Comparison of ENCODE assay signal across 8 mouse cellular contexts in genomic region chr8:56615005-56615404, GRCm38 (mm10).
DNase-seq lines count a peak whose midpoint lies in the region; ATAC-seq and TF ChIP-seq lines count a peak whose summit lies in the region.

No protein-coding gene starts in this region.

- H3K4me3 ChIP-seq in gastrocnemius, adult 2 months = no peak overlapping the region
- H3K4me3 ChIP-seq in lung, postnatal 0 days (ENCODE audit: low read depth, low read length) = no peak overlapping the region

- ATAC-seq in lung, postnatal 0 days = peak; percentile 73

- DNase-seq in gastrocnemius, adult 2 months = no peak
- DNase-seq in gastrocnemius, postnatal 14 days = no peak
- peak; percentile 84 for DNase-seq in MN1 (ENCODE audit: low spot score)
- peak; percentile 63 for DNase-seq in cerebellum, adult 9-10 months
- DNase-seq in frontal cortex, postnatal 10 days (ENCODE audit: low spot score in 2 of 2) = peak; percentile 34 to 41
- DNase-seq in kidney, postnatal 10 days = peak; percentile 66
- peak; percentile 80 for DNase-seq in lung, postnatal 0 days (ENCODE audit: low spot score)
- DNase-seq in retina, postnatal 7 days (ENCODE audit: low read depth, low spot score) = peak; percentile 51

- WGBS in lung, postnatal 0 days = 8% methylated on average over 5 of the region's 5 CpGs

- intact Hi-C loops in gastrocnemius, adult 2 months (cut with DNase I) = loop anchor here (1.0 kb wide), 1 partner anchor 85 kb away; no protein-coding TSS in a partner anchor
- intact Hi-C loops in gastrocnemius, postnatal 14 days (cut with DNase I; ENCODE audit: low total_unique reads) = loop anchor here (5.0 kb wide), 1 partner anchor 78 kb away; no protein-coding TSS in a partner anchor

- no peaks in the 10 kb centered on the region for H3K9me3 ChIP-seq in lung, postnatal 0 days (ENCODE audit: low read length)

- TF ChIP-seq CTCF in gastrocnemius, adult 2 months (IDR thresholded peaks at IDR 0.05) = peak; percentile 88
- TF ChIP-seq CTCF in lung, postnatal 0 days (IDR thresholded peaks at IDR 0.05) = peak; percentile 85

- no peak for TF ChIP-seq EP300 in lung, postnatal 0 days (IDR thresholded peaks at IDR 0.05)

- H3K4me1 ChIP-seq in lung, postnatal 0 days (ENCODE audit: insufficient read depth, low read depth, low read length) = no peaks in the 10 kb centered on the region

- H3K9ac ChIP-seq in lung, postnatal 0 days (replicated peaks; ENCODE audit: low read depth) = no peak overlapping the region

- H3K27ac ChIP-seq in gastrocnemius, adult 2 months = no peak overlapping the region
- H3K27ac ChIP-seq in lung, postnatal 0 days (ENCODE audit: low read length) = no peak overlapping the region

- H3K4me2 ChIP-seq in lung, postnatal 0 days (replicated peaks; ENCODE audit: low read depth, low read length) = no peak overlapping the region

- no peaks in the 10 kb centered on the region for H3K27me3 ChIP-seq in lung, postnatal 0 days (replicated peaks; ENCODE audit: insufficient read depth, low read length)

- no peaks in the 10 kb centered on the region for H3K36me3 ChIP-seq in lung, postnatal 0 days (ENCODE audit: insufficient read depth, low read length)

Comparison
In these comparisons a context has a peak if more than half of its experiments do, and no peak if none do; other contexts are left out.
1. DNase-seq: peak in MN1 (single experiment), cerebellum, adult 9-10 months (single experiment), frontal cortex, postnatal 10 days (2 of 2), kidney, postnatal 10 days (single experiment), lung, postnatal 0 days (single experiment) and retina, postnatal 7 days (single experiment); none in gastrocnemius, adult 2 months (single experiment) and gastrocnemius, postnatal 14 days (single experiment).